Mouse (Mus musculus) granulocyte monocyte progenitor cell, adult 5-6 weeks (primary cell): Measurements from ENCODE around the gene Tat. TPM values are rescaled to one million over a fixed set of nuclear protein-coding genes. Genes with fewer than 3 reads are reported as not detected.
"Not testable (repeated sequence)": the region's sequence is repeated elsewhere in the genome, so short reads cannot be mapped to it uniquely, and the experiment has no call there.

Experiments
- ATAC-seq: replicated peaks from 2 replicates; pipeline ENCODE4 v1.8.0; 2016; ENCODE audit warnings: mild to moderate bottlenecking, moderate TSS enrichment, inconsistent platforms; ENCODE audit not compliant: poor library complexity, severe bottlenecking
- total RNA-seq, 2 experiments: library from RNA; stranded (forward) in 1 of 2; stranded (reverse) in 1 of 2; fragments of 200-712, 200-1000 nt in 1 of 2; fragments of >200 nt in 1 of 2; fragmentation: Nextera tagmentation in 1 of 2; gene quantifications; 2 replicates each; pipeline ENCODE4 v1.2.3; 2014 to 2017

The Tat gene
- total RNA-seq, 2 experiments from 2014 or later, result not detected

- ATAC-seq, result no peak
Measured at GRCm38 (mm10) chr8:109982386-109983105, 7.7 kb upstream of the Tat start.

- ATAC-seq, result no peak
Measured at GRCm38 (mm10) chr8:109983944-109984343, 6.3 kb upstream of the Tat start.

GRCm38 (mm10) chr8:109986384-109986783 is 3.9 kb upstream of the Tat start:
- ATAC-seq, result no peak

GRCm38 (mm10) chr8:109987776-109988175 is 2.5 kb upstream of the Tat start:
- no peak for ATAC-seq

GRCm38 (mm10) chr8:109989151-109989550 is 1.1 kb upstream of the Tat start:
- no peak for ATAC-seq

- no peak for ATAC-seq
Measured at GRCm38 (mm10) chr8:109992166-109992565, 1.9 kb downstream of the Tat start.

GRCm38 (mm10) chr8:109992951-109993350 is 2.7 kb downstream of the Tat start:
- ATAC-seq, result no peak

GRCm38 (mm10) chr8:109997381-109997780 is 7.1 kb downstream of the Tat start:
- ATAC-seq, result no peak

GRCm38 (mm10) chr8:109998066-109998465 is 7.8 kb downstream of the Tat start:
- ATAC-seq, result no peak

GRCm38 (mm10) chr8:109999974-110000373 is 9.7 kb downstream of the Tat start:
- no peak for ATAC-seq

GRCm38 (mm10) chr8:110002953-110003352 is 12.7 kb downstream of the Tat start:
- peak; percentile 55 for ATAC-seq

- ATAC-seq, result no peak
Measured at GRCm38 (mm10) chr8:110004300-110004699, 14.1 kb downstream of the Tat start.

- no peak for ATAC-seq
Measured at GRCm38 (mm10) chr8:110006312-110007023, 16.2 kb downstream of the Tat start.

- ATAC-seq, result no peak
Measured at GRCm38 (mm10) chr8:110008228-110008994, 18.2 kb downstream of the Tat start.

GRCm38 (mm10) chr8:110008995-110009446 is 18.8 kb downstream of the Tat start:
- no peak for ATAC-seq

- peak; percentile 61 for ATAC-seq
Measured at GRCm38 (mm10) chr8:110010868-110011267, 20.6 kb downstream of the Tat start.

GRCm38 (mm10) chr8:110022081-110022480 is 31.8 kb downstream of the Tat start:
- ATAC-seq, result no peak

- no peak for ATAC-seq
Measured at GRCm38 (mm10) chr8:110022768-110023344, 32.6 kb downstream of the Tat start.

GRCm38 (mm10) chr8:110033771-110034170 is 43.5 kb downstream of the Tat start:
- ATAC-seq, result not testable (repeated sequence)

GRCm38 (mm10) chr8:110034331-110034730 is 44.1 kb downstream of the Tat start:
- ATAC-seq, result no peak

GRCm38 (mm10) chr8:110036156-110036555 is 45.9 kb downstream of the Tat start:
- ATAC-seq, result no peak
